Mouse (Mus musculus) lung, embryonic 15.5 days (tissue): ENCODE results near the gene Fosb. TPM values are rescaled to one million over a fixed set of nuclear protein-coding genes. Genes with fewer than 3 reads are reported as not detected.

Source experiments
- ATAC-seq: fragments of 200-750 bp; cut with Nextera tagmentation; 2 replicates; pipeline ENCODE4 v1.8.0; 2017; ENCODE audit warnings: moderate number of reproducible peaks, borderline replicate concordance; ENCODE audit not compliant: low FRiP score, low TSS enrichment; ENCODE audit errors: extremely low read depth
- H3K27ac ChIP-seq: fragments of 300-500 bp; sonication (generic); 2 replicates; pipeline ENCODE4 v1.5.1; 2015; ENCODE audit warnings: moderate library complexity, mild to moderate bottlenecking, inconsistent platforms
- H3K27me3 ChIP-seq: fragments of 300-500 bp; sonication (generic); 2 replicates; pipeline ENCODE4 v1.6.1; 2015; ENCODE audit warnings: inconsistent platforms
- H3K36me3 ChIP-seq: fragments of 300-500 bp; sonication (generic); 2 replicates; pipeline ENCODE4 v1.6.1; 2015; ENCODE audit warnings: inconsistent platforms
- H3K4me1 ChIP-seq: fragments of 300-500 bp; sonication (generic); 2 replicates; pipeline ENCODE4 v1.6.1; 2015; ENCODE audit warnings: inconsistent platforms
- H3K4me2 ChIP-seq: fragments of 300-500 bp; sonication (generic); 2 replicates; pipeline ENCODE4 v1.6.1; 2015; ENCODE audit warnings: inconsistent platforms, mild to moderate bottlenecking, moderate library complexity
- H3K4me3 ChIP-seq: fragments of 300-500 bp; sonication (generic); 2 replicates; pipeline ENCODE4 v1.5.1; 2015; ENCODE audit warnings: mild to moderate bottlenecking, inconsistent platforms
- H3K9ac ChIP-seq: fragments of 300-500 bp; sonication (generic); 2 replicates; pipeline ENCODE4 v1.6.1; 2015; ENCODE audit warnings: inconsistent platforms
- H3K9me3 ChIP-seq: fragments of 300-500 bp; sonication (generic); 2 replicates; pipeline ENCODE4 v1.6.1; 2016; ENCODE audit warnings: inconsistent platforms
- WGBS: fragments of 180-500 bp; shearing (Covaris S2); methylation state at CpG from one replicate; pipeline ENCODE4 v1.1.7; 2015; 5-methylcytosine and 5-hydroxymethylcytosine counted together
- polyA plus RNA-seq: library from polyadenylated mRNA; unstranded; fragments of >200 nt; fragmentation: Nextera tagmentation; extraction: Ambion mirVana; gene quantifications from 2 replicates; pipeline ENCODE4 v1.2.1, GENCODE M21; 2015

Fosb gene
- polyA plus RNA-seq, 1 experiment from 2014 or later, result 0.26 TPM

- peak within 1 kb of the TSS; percentile 75 for H3K4me3 ChIP-seq
- H3K4me2 ChIP-seq, result peak within 1 kb of the TSS; percentile 95
- under 1% methylated on average over 61 of the region's 62 CpGs for WGBS
- peak within 1 kb of the TSS; percentile 97 for H3K27ac ChIP-seq
- H3K4me1 ChIP-seq, result peaks cover 29% of the 10 kb centered on the region
- no peaks in the 10 kb centered on the region for H3K9me3 ChIP-seq
- H3K36me3 ChIP-seq, result no peaks in the 10 kb centered on the region
- H3K9ac ChIP-seq, result peak within 1 kb of the TSS; percentile 86
- peak; percentile 56 for ATAC-seq
- no peaks in the 10 kb centered on the region for H3K27me3 ChIP-seq
These were observed 38.3 kb downstream of the Fosb start, which contains the start of gene Vasp for GRCm38 (mm10) chr7:19271238-19272172. Gene Vasp, minus strand, starts transcription at chr7:19271817.

- Histone ChIP-seq H3K9ac (peak overlapping the region; percentile 86), H3K36me3 (peaks cover 6% of the 10 kb centered on the region; the same call in 1 of the 2 replicates), H3K4me1 (peaks cover 38% of the 10 kb centered on the region), H3K9me3 (no peaks in the 10 kb centered on the region), H3K27me3 (no peaks in the 10 kb centered on the region), H3K4me3 (peak overlapping the region; percentile 75), H3K27ac (peak overlapping the region; percentile 97), H3K4me2 (peak overlapping the region; percentile 95)
- no peak for ATAC-seq
- WGBS, result under 1% methylated on average over 20 of the region's 21 CpGs
These were observed 39.2 kb downstream of the Fosb start for GRCm38 (mm10) chr7:19270509-19271237.

GRCm38 (mm10) chr7:19269721-19270441 is 40.0 kb downstream of the Fosb start:
- peak overlapping the region; percentile 97 for H3K27ac ChIP-seq
- H3K9me3 ChIP-seq, result no peaks in the 10 kb centered on the region
- ATAC-seq, result peak; percentile 81
- peak overlapping the region; percentile 75 for H3K4me3 ChIP-seq
- WGBS, result under 1% methylated on average over 19 of the region's 19 CpGs
- H3K27me3 ChIP-seq, result no peaks in the 10 kb centered on the region
- peak overlapping the region; percentile 95 for H3K4me2 ChIP-seq
- peak overlapping the region; percentile 86 for H3K9ac ChIP-seq
- peaks cover 39% of the 10 kb centered on the region for H3K4me1 ChIP-seq
- H3K36me3 ChIP-seq, result peaks cover 12% of the 10 kb centered on the region

- Histone ChIP-seq H3K4me2 (peak overlapping the region; percentile 95), H3K9ac (peak overlapping the region; percentile 86), H3K9me3 (no peaks in the 10 kb centered on the region), H3K4me3 (peak overlapping the region; percentile 75), H3K27me3 (no peaks in the 10 kb centered on the region), H3K4me1 (peaks cover 39% of the 10 kb centered on the region), H3K27ac (peak overlapping the region; percentile 97), H3K36me3 (peaks cover 20% of the 10 kb centered on the region)
- WGBS, result 17% methylated on average over 10 of the region's 10 CpGs
- peak; percentile 47 for ATAC-seq
These were observed 40.7 kb downstream of the Fosb start for GRCm38 (mm10) chr7:19268993-19269681.

- Histone ChIP-seq H3K9me3 (no peaks in the 10 kb centered on the region), H3K4me2 (peak overlapping the region; percentile 6; the same call in 1 of the 2 replicates), H3K9ac (no peak overlapping the region), H3K27ac (peak overlapping the region; percentile 31; the same call in 1 of the 2 replicates), H3K4me1 (peaks cover 39% of the 10 kb centered on the region), H3K27me3 (no peaks in the 10 kb centered on the region), H3K36me3 (peaks cover 41% of the 10 kb centered on the region), H3K4me3 (no peak overlapping the region)
- no peak for ATAC-seq
- WGBS, result 44% methylated on average over 10 of the region's 10 CpGs
These were observed 42.8 kb downstream of the Fosb start for GRCm38 (mm10) chr7:19267051-19267450.

- no peak overlapping the region for H3K9ac ChIP-seq
- H3K4me2 ChIP-seq, result no peak overlapping the region; the same call in 1 of the 2 replicates
- H3K27ac ChIP-seq, result 0 out of 2 replicates have a peak overlapping the region, but pooled peaks have one; percentile 31
- ATAC-seq, result no peak
- no peaks in the 10 kb centered on the region for H3K27me3 ChIP-seq
- peaks cover 49% of the 10 kb centered on the region for H3K36me3 ChIP-seq
- 65% methylated on average over 10 of the region's 10 CpGs for WGBS
- no peak overlapping the region for H3K4me3 ChIP-seq
- H3K4me1 ChIP-seq, result peaks cover 39% of the 10 kb centered on the region
- no peaks in the 10 kb centered on the region for H3K9me3 ChIP-seq
These were observed 43.7 kb downstream of the Fosb start for GRCm38 (mm10) chr7:19265928-19266822.

GRCm38 (mm10) chr7:19265147-19265546 is 44.7 kb downstream of the Fosb start:
- ATAC-seq, result no peak
- no peak overlapping the region for H3K27ac ChIP-seq
- no peak overlapping the region for H3K9ac ChIP-seq
- peaks cover 39% of the 10 kb centered on the region for H3K4me1 ChIP-seq
- H3K27me3 ChIP-seq, result no peaks in the 10 kb centered on the region
- 70% methylated on average over 7 of the region's 7 CpGs for WGBS
- no peak overlapping the region for H3K4me2 ChIP-seq
- H3K4me3 ChIP-seq, result no peak overlapping the region
- H3K9me3 ChIP-seq, result no peaks in the 10 kb centered on the region
- peaks cover 60% of the 10 kb centered on the region for H3K36me3 ChIP-seq

- H3K27me3 ChIP-seq, result no peaks in the 10 kb centered on the region
- H3K4me2 ChIP-seq, result no peak overlapping the region
- 72% methylated on average over 3 of the region's 3 CpGs for WGBS
- no peak overlapping the region for H3K9ac ChIP-seq
- H3K9me3 ChIP-seq, result no peaks in the 10 kb centered on the region
- 0 out of 2 replicates have a peak, but pooled peaks cover 3% of the 10 kb centered on the region for H3K4me1 ChIP-seq
- no peak overlapping the region for H3K4me3 ChIP-seq
- 0 out of 2 replicates have a peak overlapping the region, but pooled peaks have one; percentile 1 for H3K27ac ChIP-seq
- ATAC-seq, result no peak
- H3K36me3 ChIP-seq, result peaks cover 88% of the 10 kb centered on the region
These were observed 51.5 kb downstream of the Fosb start for GRCm38 (mm10) chr7:19258336-19258735.

GRCm38 (mm10) chr7:19257390-19258022 is 52.3 kb downstream of the Fosb start:
- no peak overlapping the region for H3K4me2 ChIP-seq
- H3K4me3 ChIP-seq, result no peak overlapping the region
- no peaks in the 10 kb centered on the region for H3K9me3 ChIP-seq
- peak; percentile 82 for ATAC-seq
- 34% methylated on average over 11 of the region's 11 CpGs for WGBS
- H3K27ac ChIP-seq, result 0 out of 2 replicates have a peak overlapping the region, but pooled peaks have one; percentile 1
- H3K9ac ChIP-seq, result no peak overlapping the region
- H3K27me3 ChIP-seq, result no peaks in the 10 kb centered on the region
- 0 out of 2 replicates have a peak, but pooled peaks cover 3% of the 10 kb centered on the region for H3K4me1 ChIP-seq
- H3K36me3 ChIP-seq, result peaks cover 80% of the 10 kb centered on the region

GRCm38 (mm10) chr7:19256567-19256966 is 53.3 kb downstream of the Fosb start:
- Histone ChIP-seq H3K36me3 (peaks cover 70% of the 10 kb centered on the region), H3K4me3 (no peak overlapping the region), H3K4me2 (no peak overlapping the region), H3K9me3 (no peaks in the 10 kb centered on the region), H3K4me1 (0 out of 2 replicates have a peak, but pooled peaks cover 3% of the 10 kb centered on the region), H3K9ac (no peak overlapping the region), H3K27ac (no peak overlapping the region), H3K27me3 (no peaks in the 10 kb centered on the region)
- ATAC-seq, result no peak
- WGBS, result 75% methylated on average over 7 of the region's 7 CpGs
